Mouse (Mus musculus): ENCODE results near the gene Ccdc170.
"Not testable (repeated sequence)": the region's sequence is repeated elsewhere in the genome, so short reads cannot be mapped to it uniquely, and the experiment has no call there.

The Ccdc170 gene

GRCm38 (mm10) chr10:4598916-4599315, 116.6 kb downstream of the Ccdc170 start:
- DNase-seq (ENCODE audit: low read depth, low spot score) = no peak

GRCm38 (mm10) chr10:4599591-4599990, 117.3 kb downstream of the Ccdc170 start:
- DNase-seq (ENCODE audit: low read depth, low spot score) = no peak

GRCm38 (mm10) chr10:4600796-4601474, 118.6 kb downstream of the Ccdc170 start:
- no peak for DNase-seq (ENCODE audit: low read depth, low spot score)

DNA sequence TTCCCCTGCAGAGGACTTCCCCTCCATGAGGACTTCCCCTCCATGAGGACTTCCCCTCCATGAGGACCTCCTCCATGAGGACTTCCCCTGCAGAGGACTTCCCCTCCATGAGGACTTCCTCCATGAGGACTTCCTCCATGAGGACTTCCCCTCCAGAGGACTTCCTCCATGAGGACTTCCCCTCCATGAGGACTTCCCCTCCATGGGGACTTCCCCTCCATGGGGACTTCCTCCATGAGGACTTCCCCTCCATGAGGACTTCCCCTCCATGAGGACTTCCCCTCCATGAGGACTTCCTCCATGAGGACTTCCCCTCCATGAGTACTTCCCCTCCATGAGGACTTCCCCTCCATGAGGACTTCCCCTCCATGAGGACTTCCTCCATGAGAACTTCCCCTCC, 119.3 kb downstream of the Ccdc170 start:
- not testable (repeated sequence) for DNase-seq (ENCODE audit: low read depth, low spot score)

DNA sequence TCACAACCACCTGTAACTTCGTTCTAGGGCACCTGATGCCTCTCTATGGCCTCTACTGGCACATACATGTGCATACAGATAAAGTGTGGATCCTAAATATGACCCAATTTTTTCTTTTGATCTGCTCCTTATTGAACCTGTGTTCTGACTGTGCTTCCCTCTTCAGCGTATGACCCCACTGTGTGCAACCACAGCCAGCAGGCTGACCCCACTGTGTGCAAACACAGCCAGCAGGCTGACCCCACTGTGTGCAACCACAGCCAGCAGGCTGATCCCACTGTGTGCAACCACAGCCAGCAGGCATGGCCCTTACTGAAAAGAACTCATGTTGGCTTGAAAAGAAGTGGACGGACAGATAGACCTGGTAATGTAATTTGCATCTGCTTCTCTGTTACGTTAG, 120.2 kb downstream of the Ccdc170 start:
- DNase-seq (ENCODE audit: low read depth, low spot score) = no peak

DNA sequence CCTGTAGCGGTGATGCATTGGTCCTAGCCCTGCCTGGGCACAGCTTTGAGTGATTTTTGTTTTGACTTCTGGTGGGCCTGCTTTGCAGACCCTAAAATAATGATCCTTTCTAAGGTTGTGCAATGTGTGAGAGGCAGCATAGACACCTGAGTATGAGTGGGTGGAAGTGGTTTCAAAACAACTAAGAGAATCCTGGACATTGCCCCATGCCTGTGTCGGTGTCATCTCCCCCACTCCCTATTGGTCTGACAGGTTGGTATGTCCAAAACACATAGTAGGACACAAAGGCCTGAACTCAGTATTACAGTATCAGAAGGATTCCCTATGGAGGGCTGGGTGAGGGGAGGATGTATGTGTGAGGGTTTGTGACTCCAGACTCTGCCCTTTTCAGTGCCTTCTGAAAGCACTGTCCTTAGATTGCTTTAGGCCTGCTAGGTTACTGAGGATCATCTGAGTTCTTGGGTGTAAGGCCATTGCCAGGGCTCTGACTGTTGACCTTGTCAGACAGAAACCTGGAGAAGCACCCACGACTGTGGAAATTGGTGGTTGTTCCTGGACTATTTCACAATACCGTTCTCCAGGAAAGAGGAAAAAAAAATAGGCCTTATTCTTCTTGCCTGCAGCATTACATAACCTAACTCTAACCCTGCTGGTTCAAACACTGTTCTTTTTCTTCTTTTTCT, 122.4 kb downstream of the Ccdc170 start:
- DNase-seq (ENCODE audit: low read depth, low spot score) = no peak

DNA sequence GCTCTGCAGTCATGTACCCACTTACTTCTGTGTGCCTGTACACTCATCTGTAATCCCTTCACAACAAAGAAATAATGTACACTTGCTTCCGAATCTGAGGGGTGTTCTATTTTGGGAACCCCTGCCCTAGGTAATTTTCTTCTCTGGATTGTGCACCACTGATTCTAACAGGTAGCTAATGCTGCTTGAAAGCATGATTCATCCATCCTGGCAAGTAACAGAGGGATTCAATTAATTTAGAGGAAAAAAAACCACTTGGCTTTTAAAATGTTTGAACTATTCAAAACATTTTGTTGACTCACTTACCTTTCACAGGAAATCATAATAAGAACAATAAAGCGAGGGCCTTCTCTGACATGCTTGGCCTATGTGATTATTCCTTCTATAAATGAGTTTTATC, 127.9 kb downstream of the Ccdc170 start:
- no peak for DNase-seq (ENCODE audit: low read depth, low spot score)

GRCm38 (mm10) chr10:4611386-4612155, 129.3 kb downstream of the Ccdc170 start, which contains the start of gene Esr1:
Esr1 (plus strand) TSS chr10:4611593.
- no peak for DNase-seq (ENCODE audit: low read depth, low spot score)

All from ZHBTc4 (cell line).